Mouse (Mus musculus): ENCODE results near the gene Bmpr1b.
A peak's percentile ranks its signal among the peaks of the same experiment; 100 is the strongest.

The Bmpr1b gene

GRCm38 (mm10) chr3:141897698-141898097 is 271.5 kb downstream of the Bmpr1b start:
- no peak for DNase-seq

DNA sequence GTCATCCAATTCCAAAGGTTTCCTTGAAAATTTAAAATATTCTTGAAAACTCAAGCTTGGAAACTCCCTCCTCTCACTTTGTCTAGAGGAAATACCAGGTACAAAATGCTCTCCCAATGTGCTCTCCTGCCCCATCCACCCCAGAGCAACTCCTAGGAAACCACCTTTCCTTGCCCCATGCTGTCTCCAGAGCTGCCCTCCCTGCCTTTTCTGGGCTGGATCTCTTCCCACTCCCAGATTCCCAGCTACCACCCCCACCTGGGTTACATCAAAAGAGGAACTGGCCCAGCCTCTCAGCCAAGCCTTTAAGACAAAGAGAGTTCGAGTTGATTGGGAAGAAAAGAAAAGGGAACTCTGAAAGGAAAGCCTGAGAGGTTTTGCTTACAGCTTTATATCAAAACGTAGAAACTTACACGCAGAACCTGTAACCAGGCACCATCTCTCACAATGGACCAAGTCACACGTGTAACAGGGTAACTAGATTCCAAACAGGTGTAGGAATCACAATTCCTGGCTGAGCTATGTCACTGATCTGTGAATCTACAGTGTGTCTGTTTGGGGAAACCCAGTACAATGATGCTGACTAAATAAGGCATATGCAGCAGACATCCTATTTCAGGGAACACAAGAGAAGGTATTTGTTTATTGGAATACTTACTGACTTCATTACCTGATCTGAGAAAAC is 272.2 kb downstream of the Bmpr1b start:
- no peak for DNase-seq

DNA sequence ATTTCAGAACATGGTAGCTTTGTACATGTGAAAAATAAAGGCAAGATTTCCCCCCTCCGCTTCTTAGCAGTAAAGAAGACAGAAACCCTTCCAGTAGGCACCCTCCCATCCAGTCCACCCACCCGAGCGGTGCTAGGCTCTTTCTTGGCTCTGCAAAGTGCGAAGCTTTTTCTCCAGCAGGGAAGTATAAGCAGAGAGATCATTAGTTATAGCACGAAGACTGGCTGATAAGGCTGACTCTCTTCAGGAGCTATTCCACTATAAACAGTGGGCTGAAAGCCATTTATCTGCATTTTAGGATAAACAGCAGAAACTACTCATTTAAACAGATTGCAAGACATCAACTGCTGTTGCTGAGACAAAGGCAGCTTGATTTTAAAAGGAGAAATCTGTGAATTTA is 274.1 kb downstream of the Bmpr1b start:
- no peak for DNase-seq

DNA sequence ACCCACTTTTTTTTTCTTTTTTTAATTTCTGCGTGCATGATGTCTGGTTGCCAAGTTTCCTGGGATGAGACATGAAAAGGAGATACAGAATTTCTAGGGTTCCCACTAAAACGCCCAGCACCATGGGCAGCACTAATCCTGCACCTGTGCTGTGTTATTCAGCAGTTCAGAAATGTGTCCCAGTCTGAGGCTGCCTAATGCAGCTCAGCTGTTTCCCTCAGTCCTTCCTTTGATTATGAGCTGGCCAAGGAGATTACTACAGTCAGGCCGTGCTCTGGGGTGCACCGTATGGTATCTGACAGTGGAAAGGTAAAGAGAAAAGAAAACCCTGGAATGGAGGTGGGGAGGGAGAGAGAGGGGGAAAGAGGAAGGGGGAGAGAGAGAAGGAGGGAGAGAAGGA is 278.6 kb downstream of the Bmpr1b start:
- DNase-seq: no peak

DNA sequence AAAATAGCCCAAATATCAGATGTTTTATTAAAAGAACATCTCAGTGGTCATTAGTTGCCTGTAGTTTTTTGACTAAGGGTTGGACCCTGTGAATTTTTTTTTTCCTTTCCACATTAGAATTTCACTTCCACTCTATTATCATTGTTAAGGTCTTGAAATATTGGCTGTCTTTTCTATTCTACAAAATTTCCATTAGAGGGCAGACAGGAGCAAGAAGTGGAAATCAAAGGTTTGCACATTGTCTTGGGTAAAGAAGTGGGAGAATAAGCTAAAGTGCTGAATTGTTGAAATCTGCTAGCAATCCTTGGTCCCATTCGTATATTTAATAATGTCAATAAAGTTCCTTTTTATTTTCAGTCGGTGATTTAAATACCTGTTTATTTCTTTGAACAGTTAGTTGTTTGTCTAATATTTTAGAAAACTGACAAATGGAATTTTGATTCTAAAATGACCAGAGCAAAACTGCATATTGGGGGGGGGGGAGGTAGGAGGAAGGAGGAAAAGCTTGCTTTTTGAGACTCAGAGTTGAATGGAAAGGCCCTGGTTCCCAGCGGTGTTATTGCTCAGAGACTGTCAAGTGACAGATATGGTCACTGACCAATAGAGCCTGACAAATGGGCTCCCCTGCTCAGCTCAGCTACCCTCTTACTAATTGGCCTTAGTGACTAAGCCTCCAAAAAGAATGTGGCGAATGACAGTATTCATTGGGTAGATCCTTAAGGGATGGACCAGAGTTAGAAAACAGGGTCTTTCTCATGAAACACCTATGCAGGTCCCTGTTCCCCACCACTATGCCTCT is 281.6 kb downstream of the Bmpr1b start:
- no peak for DNase-seq

- no peak for DNase-seq
These were observed 285.0 kb downstream of the Bmpr1b start for GRCm38 (mm10) chr3:141884190-141884589.

DNA sequence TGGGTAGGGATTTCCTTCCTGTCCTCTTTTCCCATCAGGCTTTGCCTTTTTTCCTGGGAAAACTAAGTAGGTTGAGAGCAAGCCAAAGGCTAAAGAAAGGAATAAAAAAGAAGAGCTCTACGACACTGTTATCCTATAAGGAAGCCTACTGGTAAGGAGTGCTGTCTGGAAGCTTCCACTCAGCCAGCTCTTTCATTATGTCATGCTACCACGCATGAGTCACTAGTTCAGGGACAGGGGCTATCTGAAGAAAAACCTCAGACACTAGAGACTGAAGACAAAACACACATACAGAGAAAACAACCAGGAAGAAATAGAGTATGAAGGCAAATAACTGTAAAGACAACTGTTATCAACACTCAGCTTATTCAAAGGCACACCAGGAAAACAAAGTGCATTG is 286.7 kb downstream of the Bmpr1b start:
- DNase-seq: no peak

DNA sequence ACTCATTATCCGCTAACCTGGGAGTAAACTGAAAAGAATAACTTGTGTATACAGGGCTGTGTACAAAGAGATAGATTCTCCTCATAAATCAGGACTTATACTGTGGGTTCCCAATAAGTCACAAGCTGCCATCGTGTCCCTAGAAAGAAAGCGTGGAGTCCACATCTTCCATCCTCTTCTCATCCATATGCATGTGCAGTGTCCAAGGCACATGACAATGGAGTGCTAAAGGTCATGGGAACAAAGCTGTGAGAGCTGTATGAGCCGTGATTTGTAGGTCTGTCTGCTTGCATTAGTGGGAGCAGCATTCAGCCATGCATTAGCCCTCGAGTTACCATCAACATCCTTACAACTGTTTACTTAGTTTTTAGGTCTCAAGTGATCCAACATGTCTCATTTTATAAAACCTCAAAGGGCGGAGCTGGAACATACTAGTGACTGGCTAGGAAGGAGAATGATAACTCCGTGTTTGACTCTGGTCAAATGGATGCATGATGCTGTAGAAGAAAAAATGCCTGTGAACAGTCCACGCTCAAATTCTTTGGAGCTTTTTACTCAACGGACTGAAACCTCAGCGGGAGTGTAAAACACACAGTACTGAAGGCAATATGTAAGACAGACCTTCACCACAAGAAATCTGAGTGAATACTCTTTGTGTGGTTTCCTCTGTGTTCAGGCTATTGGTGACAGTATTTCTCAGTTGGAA is 296.7 kb downstream of the Bmpr1b start:
- no peak for DNase-seq

- no peak for DNase-seq
These were observed 297.4 kb downstream of the Bmpr1b start for GRCm38 (mm10) chr3:141871805-141872204.

DNA sequence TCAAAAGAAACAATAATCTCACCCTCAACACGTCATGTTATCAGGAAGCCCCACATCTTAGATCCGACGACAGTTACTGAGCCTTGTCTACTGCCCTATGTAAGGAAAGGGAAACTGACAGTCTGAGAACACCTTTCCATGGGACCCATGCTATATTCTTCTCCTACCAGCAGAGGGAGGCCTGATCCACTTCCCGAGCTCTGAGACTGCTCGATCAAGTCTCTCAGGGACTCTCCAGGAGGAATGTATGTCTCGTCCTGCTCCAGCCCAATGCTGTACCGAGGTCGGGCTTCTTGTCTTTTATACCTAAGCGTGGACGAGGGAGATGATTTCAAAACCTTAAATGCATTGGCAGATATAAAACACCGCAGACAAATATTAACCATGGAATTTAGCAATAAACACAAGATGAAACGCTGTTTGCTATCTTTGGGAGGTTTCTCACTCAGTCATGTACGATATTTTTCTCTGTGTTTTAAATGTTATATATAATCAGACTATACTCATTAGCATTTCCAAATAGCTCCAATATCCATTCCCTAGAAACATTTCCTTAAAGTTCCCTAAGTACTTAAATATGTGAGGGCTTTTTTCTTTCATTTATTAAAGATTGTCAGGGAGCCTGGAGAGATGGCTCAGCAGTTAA is 306.3 kb downstream of the Bmpr1b start:
- peak; percentile 46 for DNase-seq

DNA sequence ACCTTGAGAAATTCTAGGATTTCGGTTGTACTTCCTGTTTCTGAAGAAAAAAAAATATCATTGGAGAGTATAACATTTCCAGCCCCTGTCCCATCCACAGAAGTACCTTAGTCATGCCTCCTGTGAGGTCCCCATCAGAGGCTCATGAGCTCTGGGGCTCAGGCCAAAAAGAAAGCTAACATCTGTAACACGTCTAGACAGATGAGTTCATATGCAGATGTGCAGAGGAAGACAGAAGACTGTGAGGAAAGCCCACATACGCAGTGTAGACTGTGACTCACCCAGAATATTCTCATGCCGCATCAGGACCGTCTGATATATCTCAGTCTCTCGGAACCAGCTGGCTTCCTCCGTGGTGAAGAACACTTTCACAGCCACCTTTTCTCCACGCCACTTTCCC is 312.1 kb downstream of the Bmpr1b start:
- no peak for DNase-seq

- DNase-seq: no peak
These were observed 314.9 kb downstream of the Bmpr1b start for GRCm38 (mm10) chr3:141854339-141854738.

GRCm38 (mm10) chr3:141850141-141850540 is 319.1 kb downstream of the Bmpr1b start:
- no peak for DNase-seq

DNA sequence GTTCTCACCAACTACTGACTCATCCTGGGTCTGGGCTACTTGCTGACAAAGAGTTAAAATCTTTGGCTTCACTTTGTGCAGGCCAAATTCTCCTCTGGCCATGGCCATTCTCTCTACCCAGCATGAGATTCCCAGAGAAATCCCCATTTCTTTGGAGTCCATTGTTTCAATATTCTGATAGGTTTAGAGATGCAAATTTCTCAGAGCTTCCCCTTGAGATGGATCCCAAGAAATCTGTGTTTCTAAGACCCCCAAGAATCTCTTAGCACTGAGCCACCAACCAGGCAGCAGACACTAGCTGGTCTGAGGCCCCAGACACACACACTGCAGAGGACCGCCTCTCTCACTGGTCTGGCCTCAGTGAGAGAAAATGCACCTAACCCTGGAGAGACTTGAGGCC is 320.0 kb downstream of the Bmpr1b start:
- DNase-seq: no peak

GRCm38 (mm10) chr3:141838864-141839263 is 330.4 kb downstream of the Bmpr1b start:
- no peak for DNase-seq

DNA sequence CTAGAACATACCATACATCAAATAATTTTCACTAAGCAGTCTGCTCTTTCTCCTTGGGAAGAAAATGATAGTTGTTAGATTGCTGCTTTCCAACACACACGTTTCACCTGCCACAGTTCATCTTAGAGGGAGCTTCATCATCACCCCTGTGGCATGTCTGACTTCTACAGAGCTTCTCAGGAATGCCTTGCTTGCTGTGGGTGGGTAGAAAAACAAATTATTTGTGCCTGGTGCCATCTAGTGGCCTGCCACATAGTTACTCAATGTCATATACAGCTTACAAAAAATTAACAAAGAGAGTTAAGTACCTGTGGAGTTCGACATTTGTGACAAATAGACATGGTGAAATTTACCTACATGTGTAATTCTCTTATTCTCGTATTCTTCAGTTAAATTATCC is 338.1 kb downstream of the Bmpr1b start:
- DNase-seq: peak; percentile 73

GRCm38 (mm10) chr3:141828301-141828700 is 340.9 kb downstream of the Bmpr1b start:
- DNase-seq: peak; percentile 12

DNA sequence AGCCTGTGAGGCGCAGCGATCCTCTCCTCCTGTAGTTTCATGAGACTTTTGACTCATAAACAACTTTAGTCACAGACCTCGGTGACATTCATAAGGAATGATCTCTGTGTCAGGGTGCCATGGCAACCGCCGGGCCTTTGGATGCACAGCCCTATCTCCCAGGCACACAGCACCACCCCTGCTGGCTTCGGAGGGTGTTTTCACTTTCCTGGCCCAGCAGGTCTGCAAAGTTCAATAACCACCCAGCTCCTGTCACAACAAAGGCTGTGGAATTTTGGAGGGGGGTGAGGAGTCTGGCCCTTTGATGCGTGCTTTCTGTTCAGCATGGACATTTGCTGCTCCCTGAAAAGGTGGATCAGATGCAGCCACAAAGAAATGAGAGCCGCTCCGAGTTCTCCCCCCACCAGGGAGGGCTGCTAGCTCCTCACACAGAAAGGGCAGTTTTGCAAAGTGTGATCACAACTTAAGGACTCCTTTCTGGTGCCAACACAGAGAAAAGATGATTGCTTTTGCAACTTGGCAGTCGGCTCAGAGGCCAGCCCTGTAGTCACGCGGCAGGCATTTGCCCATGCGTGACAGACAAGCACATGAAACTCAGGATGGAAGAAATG is 349.8 kb downstream of the Bmpr1b start:
- DNase-seq: peak; percentile 22

DNA sequence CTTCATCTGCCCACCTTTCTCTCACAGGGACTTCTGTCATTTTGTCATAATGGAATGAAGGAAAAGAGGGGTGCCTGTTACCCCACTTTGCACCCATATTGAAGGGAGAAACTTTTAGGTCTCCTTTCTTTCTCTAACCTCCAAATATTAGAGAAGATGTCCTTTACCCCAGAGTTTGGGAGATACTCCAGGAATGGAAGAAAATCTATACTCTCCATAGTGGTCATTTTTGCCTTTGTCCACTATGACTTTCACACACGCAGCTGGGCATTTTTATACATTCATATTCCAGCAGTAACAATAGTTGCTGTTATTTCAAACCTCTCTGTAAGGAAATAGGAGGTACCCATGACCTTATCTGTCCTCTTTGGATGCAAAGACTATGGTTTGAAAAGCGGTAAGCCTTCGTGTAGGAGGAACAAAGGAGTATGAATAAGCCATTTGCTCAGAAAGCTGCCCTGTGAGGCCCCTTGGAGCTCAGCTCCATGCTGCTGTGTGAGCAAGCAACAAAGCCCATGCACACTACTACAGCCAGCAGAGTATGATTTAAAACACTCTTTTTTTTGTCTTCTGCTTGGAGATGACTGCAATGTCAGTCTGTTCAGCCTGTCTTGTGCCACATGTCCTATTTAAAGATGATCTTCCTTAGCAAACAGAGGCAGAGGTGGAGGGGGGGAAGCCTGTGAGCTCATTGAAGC is 350.5 kb downstream of the Bmpr1b start:
- DNase-seq: no peak

GRCm38 (mm10) chr3:141814776-141815175 is 354.4 kb downstream of the Bmpr1b start:
- DNase-seq: no peak

- no peak for DNase-seq
These were observed 357.9 kb downstream of the Bmpr1b start for GRCm38 (mm10) chr3:141811348-141811747.

GRCm38 (mm10) chr3:141810944-141811343 is 358.3 kb downstream of the Bmpr1b start:
- DNase-seq: no peak
